Mouse (Mus musculus) myocyte (in vitro differentiated cells): ENCODE results near the gene Tnip1. TPM values are rescaled to one million over a fixed set of nuclear protein-coding genes. Genes with fewer than 3 reads are reported as not detected.
"Not testable (repeated sequence)": the region's sequence is repeated elsewhere in the genome, so short reads cannot be mapped to it uniquely, and the experiment has no call there.

ENCODE experiments used
- H3K27me3 ChIP-seq: one replicate; pipeline ENCODE4 v1.6.1; 2011; ENCODE audit not compliant: control insufficient read depth, insufficient read depth, insufficient read length
- H3K36me3 ChIP-seq: one replicate; pipeline ENCODE4 v1.6.1; 2011; ENCODE audit not compliant: control insufficient read depth, insufficient read depth
- H3K4me2 ChIP-seq: one replicate; pipeline ENCODE4 v1.6.1; 2011; ENCODE audit warnings: low read depth, control low read depth
- H3K4me3 ChIP-seq: one replicate; pipeline ENCODE4 v1.5.1; 2011; ENCODE audit warnings: mild to moderate bottlenecking, control low read depth, moderate library complexity
- H3K79me2 ChIP-seq: one replicate; pipeline ENCODE4 v1.6.1; 2011; ENCODE audit not compliant: control insufficient read depth, insufficient read depth
- H3ac ChIP-seq: one replicate; pipeline ENCODE4 v1.6.1; 2011; ENCODE audit not compliant: control insufficient read depth, insufficient read length
- CEBPB ChIP-seq: IDR thresholded peaks from 2 replicates; pipeline ENCODE4 v1.6.1; 2011; ENCODE audit warnings: mild to moderate bottlenecking, moderate library complexity; ENCODE audit not compliant: poor library complexity, insufficient read depth, severe bottlenecking
- E2F4 ChIP-seq: IDR thresholded peaks from one replicate; pipeline ENCODE4 v1.6.1; 2011; ENCODE audit warnings: mild to moderate bottlenecking, control low read depth, moderate library complexity; ENCODE audit not compliant: insufficient read depth
- MAX ChIP-seq: IDR thresholded peaks from one replicate; pipeline ENCODE4 v1.6.1; 2011; ENCODE audit warnings: low read depth, mild to moderate bottlenecking, control low read depth
- MYOD1 ChIP-seq, 3 experiments: IDR thresholded peaks; one replicate each; pipeline ENCODE4 v1.6.1; 2011; ENCODE audit warnings: control low read depth in 2 of 3, low read depth in 2 of 3, mild to moderate bottlenecking in 2 of 3, moderate library complexity in 1 of 3; ENCODE audit not compliant: insufficient read length in 2 of 3, control insufficient read depth in 1 of 3
- MYOG ChIP-seq, 3 experiments: IDR thresholded peaks; one replicate each; pipeline ENCODE4 v1.6.1; 2011; ENCODE audit warnings: control low read depth in 2 of 3, low read depth in 2 of 3, mild to moderate bottlenecking in 2 of 3; ENCODE audit not compliant: insufficient read length in 2 of 3, control insufficient read depth in 1 of 3, insufficient read depth in 1 of 3
- POLR2A ChIP-seq: IDR thresholded peaks from one replicate; pipeline ENCODE4 v1.6.1; 2011; ENCODE audit warnings: low read depth, mild to moderate bottlenecking, control low read depth, moderate library complexity; ENCODE audit not compliant: insufficient read length
- POLR2AphosphoS2 ChIP-seq: IDR thresholded peaks from one replicate; pipeline ENCODE4 v1.6.1; 2011; ENCODE audit warnings: low read depth, control low read depth; ENCODE audit not compliant: insufficient read length
- REST ChIP-seq: IDR thresholded peaks from one replicate; pipeline ENCODE4 v1.6.1; 2011; ENCODE audit warnings: mild to moderate bottlenecking, control low read depth, moderate library complexity; ENCODE audit not compliant: insufficient read depth, insufficient read length
- SRF ChIP-seq: IDR thresholded peaks from one replicate; pipeline ENCODE4 v1.6.1; 2011; ENCODE audit warnings: low read depth; ENCODE audit not compliant: control insufficient read depth, insufficient read length
- TCF12 ChIP-seq: IDR thresholded peaks from one replicate; pipeline ENCODE4 v1.6.1; 2011; ENCODE audit warnings: mild to moderate bottlenecking, control low read depth; ENCODE audit not compliant: poor library complexity, insufficient read depth, severe bottlenecking
- TCF3 ChIP-seq: IDR thresholded peaks from one replicate; pipeline ENCODE4 v1.6.1; 2011; ENCODE audit warnings: low read depth, control low read depth; ENCODE audit not compliant: insufficient read length
- USF1 ChIP-seq: IDR thresholded peaks from one replicate; pipeline ENCODE4 v1.6.1; 2011; ENCODE audit warnings: low read depth, mild to moderate bottlenecking, control low read depth, moderate library complexity
- polyA plus RNA-seq: library from polyadenylated mRNA; unstranded; fragments of >200 nt; fragmentation: generic; extraction: Trizol; gene quantifications from one replicate; pipeline ENCODE4 v1.2.1, GENCODE M21; 2012; ENCODE audit warnings: missing spikeins

Gene Tnip1
- polyA plus RNA-seq, 1 experiment, result 34.5 TPM

DNA sequence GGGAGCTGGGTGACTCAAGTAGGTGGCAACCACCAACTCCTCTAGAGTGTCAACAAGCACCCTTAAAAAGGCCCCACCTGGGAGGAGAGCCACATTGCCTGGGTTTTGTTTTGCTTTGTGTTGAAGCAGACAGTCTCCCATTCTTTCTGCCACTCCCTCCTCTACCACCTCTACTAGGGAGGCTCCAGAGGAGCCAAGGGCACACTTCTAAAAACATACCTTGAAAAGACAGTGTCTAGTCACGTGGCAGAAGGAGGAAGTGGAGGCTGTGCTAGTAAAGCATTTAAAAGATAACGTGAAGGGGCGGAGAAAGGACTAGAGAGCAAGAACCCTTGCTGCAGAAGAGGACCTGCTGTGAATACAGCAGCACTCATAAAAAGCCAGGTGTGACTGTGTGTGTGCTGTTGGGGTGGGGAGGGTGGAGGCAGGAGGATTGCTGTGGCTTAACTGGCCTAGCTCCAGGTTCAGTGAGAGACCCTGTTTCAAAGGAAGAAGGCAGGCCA is 4.1 kb downstream of the Tnip1 start:
- Histone ChIP-seq H3ac (no peak overlapping the region), H3K36me3 (no peaks in the 10 kb centered on the region), H3K79me2 (peaks cover 14% of the 10 kb centered on the region), H3K4me3 (no peak overlapping the region), H3K27me3 (no peaks in the 10 kb centered on the region), H3K4me2 (no peak overlapping the region)
- TF ChIP-seq TCF12 (no peak), MYOD1 (IDR thresholded peaks at IDR 0.05; ENCODE audit: control insufficient read depth in 1 of 3, insufficient read length in 2 of 3, low read depth in 2 of 3) (no peak), MYOG (IDR thresholded peaks at IDR 0.05; ENCODE audit: control insufficient read depth in 1 of 3, insufficient read depth in 1 of 3, insufficient read length in 2 of 3, low read depth in 2 of 3) (no peak), TCF3 (no peak), MAX (no peak), USF1 (peak; percentile 52)

DNA sequence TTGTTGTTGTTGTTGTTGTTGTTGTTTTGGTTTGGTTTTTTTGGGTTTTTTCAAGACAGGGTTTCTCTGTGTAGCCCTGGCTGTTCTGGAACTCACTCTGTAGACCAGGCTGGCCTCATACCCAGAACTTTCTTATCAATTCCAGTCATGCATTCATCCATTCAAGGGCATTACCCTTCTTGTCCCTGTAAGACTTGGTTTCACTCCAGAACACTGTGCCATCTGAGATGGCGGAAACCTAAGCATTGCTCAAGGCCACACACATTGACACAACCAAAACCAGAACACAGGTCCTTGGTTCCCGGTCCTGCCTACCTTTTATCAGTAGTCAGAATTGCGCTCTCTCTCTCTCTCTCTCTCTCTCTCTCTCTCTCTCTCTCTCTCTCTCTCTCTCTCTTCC is 5.0 kb downstream of the Tnip1 start:
- peaks cover 14% of the 10 kb centered on the region for H3K79me2 ChIP-seq
- H3K27me3 ChIP-seq, H3K4me2 ChIP-seq, H3K36me3 ChIP-seq, H3K4me3 ChIP-seq, H3ac ChIP-seq: not testable (repeated sequence)

DNA sequence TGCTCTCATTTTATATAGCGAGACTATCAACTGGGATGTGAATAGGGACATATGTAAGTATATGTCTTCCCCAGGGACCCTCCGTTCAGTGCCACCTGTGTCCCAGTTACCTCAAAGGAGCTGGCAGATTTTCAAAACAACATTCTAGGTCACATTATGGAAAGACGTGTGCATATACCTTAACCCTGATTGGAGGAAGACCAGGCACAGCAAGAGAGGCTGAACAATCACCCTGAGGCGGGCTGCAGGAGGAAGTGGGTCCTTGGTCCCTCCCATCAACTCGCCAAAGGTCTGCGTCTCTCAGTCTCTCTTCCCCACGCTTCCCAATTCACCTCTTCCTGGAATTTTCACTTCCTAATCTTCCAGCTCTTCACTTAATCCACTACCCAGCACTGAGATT is 5.8 kb downstream of the Tnip1 start:
- TF ChIP-seq TCF12, result no peak
- no peak for TF ChIP-seq MYOG (IDR thresholded peaks at IDR 0.05; ENCODE audit: control insufficient read depth in 1 of 3, insufficient read depth in 1 of 3, insufficient read length in 2 of 3, low read depth in 2 of 3)
- TF ChIP-seq E2F4, result no peak
- TF ChIP-seq CEBPB, result no peak
- no peak for TF ChIP-seq SRF
- no peak for TF ChIP-seq REST
- no peak for TF ChIP-seq MYOD1 (IDR thresholded peaks at IDR 0.05; ENCODE audit: control insufficient read depth in 1 of 3, insufficient read length in 2 of 3, low read depth in 2 of 3)
- TF ChIP-seq USF1, result no peak
- TF ChIP-seq POLR2AphosphoS2, result no peak
- no peak for TF ChIP-seq POLR2A
- TF ChIP-seq MAX, result no peak
- TF ChIP-seq TCF3, result no peak
- Histone ChIP-seq H3K4me2 (no peak overlapping the region), H3K79me2 (peaks cover 20% of the 10 kb centered on the region)

DNA sequence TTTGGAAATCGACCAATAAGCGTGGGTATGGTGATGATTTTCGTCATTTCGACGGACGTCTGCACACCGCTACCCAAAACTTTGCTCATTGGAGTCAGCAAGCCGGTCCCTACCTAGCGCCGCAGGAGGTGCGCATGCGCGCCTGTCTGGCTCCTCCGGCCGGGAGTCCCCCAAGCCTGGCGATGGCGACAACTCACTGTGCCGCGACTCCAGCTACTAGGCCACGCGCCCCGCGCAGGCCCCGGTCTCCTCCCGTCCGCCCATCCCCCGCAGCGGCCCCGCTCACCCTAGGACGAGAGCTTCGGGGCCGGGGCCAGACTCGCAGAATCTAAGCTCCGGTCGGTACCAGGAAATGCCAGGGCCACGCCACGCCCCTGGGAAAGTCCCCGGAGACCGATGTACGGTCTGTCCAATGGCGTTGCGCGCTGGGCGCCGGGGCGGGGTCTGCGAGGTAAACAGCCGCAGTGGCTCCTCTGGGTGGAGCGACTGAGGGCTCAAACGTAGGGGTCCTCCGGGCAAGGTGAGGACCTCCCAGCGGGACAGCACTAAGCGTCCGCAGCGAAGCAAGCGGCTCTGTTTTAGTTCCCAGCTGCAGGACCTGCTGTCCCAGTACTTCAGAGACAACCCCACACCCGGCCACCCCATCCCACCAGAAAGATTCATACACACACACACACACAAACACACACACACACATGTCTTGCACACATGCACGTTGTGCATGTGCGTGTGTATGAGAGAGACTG is 6.8 kb downstream of the Tnip1 start:
- no peaks in the 10 kb centered on the region for H3K36me3 ChIP-seq
- peak in 1 of 3 experiments; percentile 4 for TF ChIP-seq MYOG (IDR thresholded peaks at IDR 0.05; ENCODE audit: control insufficient read depth in 1 of 3, insufficient read depth in 1 of 3, insufficient read length in 2 of 3, low read depth in 2 of 3)
- no peak for TF ChIP-seq REST
- TF ChIP-seq MAX, result no peak
- TF ChIP-seq TCF12, result no peak
- TF ChIP-seq POLR2AphosphoS2, result no peak
- no peak for TF ChIP-seq E2F4
- no peak for TF ChIP-seq MYOD1 (IDR thresholded peaks at IDR 0.05; ENCODE audit: control insufficient read depth in 1 of 3, insufficient read length in 2 of 3, low read depth in 2 of 3)
- peak; percentile 59 for TF ChIP-seq POLR2A
- no peak for TF ChIP-seq SRF
- no peak for TF ChIP-seq USF1
- TF ChIP-seq CEBPB, result no peak
- no peak for TF ChIP-seq TCF3
- peaks cover 22% of the 10 kb centered on the region for H3K79me2 ChIP-seq
- H3K4me3 ChIP-seq, result peak overlapping the region; percentile 28
- no peaks in the 10 kb centered on the region for H3K27me3 ChIP-seq
- peak overlapping the region; percentile 88 for H3K4me2 ChIP-seq
- peak overlapping the region; percentile 16 for H3ac ChIP-seq

More for the DNA sequence above, 5.8 kb downstream of the Tnip1 start:
- Histone ChIP-seq H3ac (no peak overlapping the region), H3K4me3 (peak overlapping the region; percentile 28), H3K36me3 (no peaks in the 10 kb centered on the region), H3K27me3 (no peaks in the 10 kb centered on the region)

DNA sequence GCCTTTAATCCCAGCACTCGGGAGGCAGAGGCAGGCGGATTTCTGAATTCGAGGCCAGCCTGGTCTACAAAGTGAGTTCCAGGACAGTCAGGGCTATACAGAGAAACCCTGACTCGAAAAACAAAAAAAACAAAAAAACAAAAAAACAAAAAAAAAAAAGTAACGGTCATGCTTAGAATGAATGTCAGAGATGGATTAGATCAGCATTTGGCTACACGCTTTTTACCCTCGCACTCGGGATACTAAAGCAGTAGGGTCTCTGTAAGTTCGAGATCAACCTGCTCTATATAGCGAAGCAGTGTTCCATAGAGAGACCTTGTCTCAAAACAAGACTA is 7.3 kb downstream of the Tnip1 start:
- peaks cover 22% of the 10 kb centered on the region for H3K79me2 ChIP-seq
- peak overlapping the region; percentile 16 for H3ac ChIP-seq
- not testable (repeated sequence) for H3K36me3 ChIP-seq, H3K27me3 ChIP-seq
- peak overlapping the region; percentile 28 for H3K4me3 ChIP-seq
- H3K4me2 ChIP-seq, result peak overlapping the region; percentile 69
